Mouse (Mus musculus) hindbrain, postnatal 0 days (tissue): ENCODE data around the gene Prkcz. TPM values are rescaled to one million over a fixed set of nuclear protein-coding genes. Genes with fewer than 3 reads are reported as not detected.

ENCODE experiments used
- ATAC-seq: fragments of 200-750 bp; cut with Nextera tagmentation; 2 replicates; pipeline ENCODE4 v1.8.0; 2017; ENCODE audit warnings: mild to moderate bottlenecking, moderate TSS enrichment, moderate library complexity
- DNase-seq: peaks from one replicate; pipeline ENCODE4 v3.0.0-alpha.2; 2015; ENCODE audit warnings: low spot score
- H3K27ac ChIP-seq: fragments of 300-500 bp; sonication (generic); 2 replicates; pipeline ENCODE4 v1.5.1; 2014; ENCODE audit warnings: mild to moderate bottlenecking
- H3K27me3 ChIP-seq: fragments of 300-500 bp; sonication (generic); 2 replicates; pipeline ENCODE4 v1.6.1; 2014; ENCODE audit warnings: low read length, mixed read lengths; ENCODE audit not compliant: insufficient read depth
- H3K36me3 ChIP-seq: fragments of 300-500 bp; sonication (generic); 2 replicates; pipeline ENCODE4 v1.6.1; 2014; ENCODE audit warnings: low read length, mixed read lengths; ENCODE audit not compliant: insufficient read depth
- H3K4me1 ChIP-seq: fragments of 300-500 bp; sonication (generic); 2 replicates; pipeline ENCODE4 v1.6.1; 2014; ENCODE audit warnings: antibody characterized with exemption, low read length, mixed read lengths; ENCODE audit not compliant: insufficient read depth
- H3K4me2 ChIP-seq: fragments of 300-500 bp; sonication (generic); 2 replicates; pipeline ENCODE4 v1.6.1; 2014; ENCODE audit warnings: low read depth, mild to moderate bottlenecking, low read length, moderate library complexity, mixed read lengths
- H3K4me3 ChIP-seq: fragments of 300-500 bp; sonication (generic); 2 replicates; pipeline ENCODE4 v1.5.1; 2014; ENCODE audit warnings: low read length
- H3K9ac ChIP-seq: fragments of 300-500 bp; sonication (generic); replicated peaks from 2 replicates; pipeline ENCODE4 v1.6.1; 2014; ENCODE audit warnings: mild to moderate bottlenecking, low read length, moderate library complexity, mixed read lengths
- H3K9me3 ChIP-seq: fragments of 300-500 bp; sonication (generic); 2 replicates; pipeline ENCODE4 v1.6.1; 2016; ENCODE audit warnings: low read length, mixed read lengths
- CTCF ChIP-seq: IDR thresholded peaks from 2 replicates; pipeline ENCODE4 v1.5.1; 2016; ENCODE audit warnings: antibody characterized with exemption, control low read depth, low read depth
- WGBS: fragments of 180-500 bp; shearing (Covaris S2); extraction: QIAGEN DNeasy Blood & Tissue Kit; methylation state at CpG from one replicate; pipeline ENCODE4 v1.1.7; 2014; 5-methylcytosine and 5-hydroxymethylcytosine counted together
- polyA plus RNA-seq: library from polyadenylated mRNA; unstranded; fragments of >200 nt; fragmentation: Nextera tagmentation; extraction: Ambion mirVana; gene quantifications from 2 replicates; pipeline ENCODE4 v1.2.1, GENCODE M21; 2015
- total RNA-seq: library from RNA; depleted of rRNA; stranded (reverse); fragments of >200 nt; gene quantifications from 2 replicates; pipeline ENCODE4 v1.2.3, GENCODE M21; 2014

Prkcz gene
- total and polyA plus RNA-seq, 2 experiments from 2014 or later: 84.2 to 85.1 TPM

GRCm38 (mm10) chr4:155371797-155372735 is 10.9 kb upstream of the Prkcz start:
- Histone ChIP-seq H3K36me3 (no peaks in the 10 kb centered on the region), H3K27me3 (no peaks in the 10 kb centered on the region), H3K4me2 (no peak overlapping the region), H3K9me3 (no peaks in the 10 kb centered on the region), H3K27ac (no peak overlapping the region), H3K9ac (no peak overlapping the region), H3K4me1 (no peaks in the 10 kb centered on the region), H3K4me3 (no peak overlapping the region)
- 55% methylated on average over 5 of the region's 5 CpGs for WGBS
- TF ChIP-seq CTCF: no peak
- DNase-seq: no peak
- 0 out of 2 replicates have a peak, but pooled peaks have one; percentile 38 for ATAC-seq

GRCm38 (mm10) chr4:155370737-155371715 is 9.9 kb upstream of the Prkcz start:
- DNase-seq (no peak), ATAC-seq (no peak)
- no peaks in the 10 kb centered on the region for H3K36me3 ChIP-seq
- no peaks in the 10 kb centered on the region for H3K27me3 ChIP-seq
- no peaks in the 10 kb centered on the region for H3K4me1 ChIP-seq
- no peaks in the 10 kb centered on the region for H3K9me3 ChIP-seq
- WGBS: 77% methylated on average over 15 of the region's 15 CpGs
- no peak overlapping the region for H3K27ac ChIP-seq
- H3K4me2 ChIP-seq: no peak overlapping the region
- H3K4me3 ChIP-seq: no peak overlapping the region
- TF ChIP-seq CTCF: no peak
- H3K9ac ChIP-seq: no peak overlapping the region

GRCm38 (mm10) chr4:155368684-155369083 is 7.5 kb upstream of the Prkcz start:
- DNase-seq (peak; percentile 67), ATAC-seq (0 out of 2 replicates have a peak, but pooled peaks have one; percentile 27)
- Histone ChIP-seq H3K27ac (no peak overlapping the region), H3K4me1 (no peaks in the 10 kb centered on the region), H3K27me3 (peaks cover 7% of the 10 kb centered on the region; the same call in 1 of the 2 replicates), H3K36me3 (no peaks in the 10 kb centered on the region), H3K4me2 (no peak overlapping the region), H3K4me3 (no peak overlapping the region), H3K9ac (no peak overlapping the region), H3K9me3 (no peaks in the 10 kb centered on the region)
- TF ChIP-seq CTCF: peak; percentile 88
- WGBS: 22% methylated on average over 12 of the region's 12 CpGs

GRCm38 (mm10) chr4:155367739-155368138 is 6.6 kb upstream of the Prkcz start:
- ATAC-seq: no peak
- Histone ChIP-seq H3K9me3 (no peaks in the 10 kb centered on the region), H3K27ac (no peak overlapping the region), H3K4me2 (no peak overlapping the region), H3K9ac (no peak overlapping the region), H3K4me1 (no peaks in the 10 kb centered on the region), H3K4me3 (no peak overlapping the region), H3K36me3 (no peaks in the 10 kb centered on the region), H3K27me3 (peaks cover 16% of the 10 kb centered on the region)
- no peak for DNase-seq
- TF ChIP-seq CTCF: no peak
- 89% methylated on average over 9 of the region's 9 CpGs for WGBS

- no peak overlapping the region for H3K27ac ChIP-seq
- no peaks in the 10 kb centered on the region for H3K36me3 ChIP-seq
- WGBS: 85% methylated on average over 6 of the region's 6 CpGs
- H3K9ac ChIP-seq: no peak overlapping the region
- H3K4me3 ChIP-seq: no peak overlapping the region
- no peak overlapping the region for H3K4me2 ChIP-seq
- H3K9me3 ChIP-seq: no peaks in the 10 kb centered on the region
- H3K27me3 ChIP-seq: peaks cover 26% of the 10 kb centered on the region
- ATAC-seq (no peak), DNase-seq (no peak)
- no peak for TF ChIP-seq CTCF
- H3K4me1 ChIP-seq: no peaks in the 10 kb centered on the region
These were observed 5.6 kb upstream of the Prkcz start for GRCm38 (mm10) chr4:155366784-155367183.

GRCm38 (mm10) chr4:155362443-155362842 is 1.3 kb upstream of the Prkcz start:
- H3K27me3 ChIP-seq: peaks cover 59% of the 10 kb centered on the region
- DNase-seq (no peak), ATAC-seq (no peak)
- no peak overlapping the region for H3K4me2 ChIP-seq
- no peak overlapping the region for H3K4me3 ChIP-seq
- H3K36me3 ChIP-seq: no peaks in the 10 kb centered on the region
- H3K9me3 ChIP-seq: no peaks in the 10 kb centered on the region
- no peak overlapping the region for H3K27ac ChIP-seq
- no peaks in the 10 kb centered on the region for H3K4me1 ChIP-seq
- 44% methylated on average over 5 of the region's 5 CpGs for WGBS
- no peak overlapping the region for H3K9ac ChIP-seq
- no peak for TF ChIP-seq CTCF
